Mouse (Mus musculus) ZHBTc4 (cell line): ENCODE data around the gene Acbd3.
A peak's percentile ranks its signal among the peaks of the same experiment; 100 is the strongest.

Experiments used
- DNase-seq: peaks from one replicate; pipeline ENCODE4 v3.0.0-alpha.2; 2011; ENCODE audit warnings: low read depth, low spot score

The Acbd3 gene

GRCm38 (mm10) chr1:180762180-180762579 lies 36.3 kb downstream of the Acbd3 start:
- peak; percentile 51 for DNase-seq

GRCm38 (mm10) chr1:180762679-180763078 lies 36.8 kb downstream of the Acbd3 start:
- peak; percentile 33 for DNase-seq

GRCm38 (mm10) chr1:180763307-180763706 lies 37.5 kb downstream of the Acbd3 start:
- DNase-seq = peak; percentile 32

- DNase-seq = peak; percentile 91
These were observed 38.0 kb downstream of the Acbd3 start for GRCm38 (mm10) chr1:180763828-180764227.

GRCm38 (mm10) chr1:180765393-180765792 lies 39.5 kb downstream of the Acbd3 start:
- DNase-seq = no peak

GRCm38 (mm10) chr1:180766557-180766956 lies 40.7 kb downstream of the Acbd3 start:
- DNase-seq = no peak

- peak; percentile 59 for DNase-seq
These were observed 41.9 kb downstream of the Acbd3 start for GRCm38 (mm10) chr1:180767541-180768333.

- peak; percentile 88 for DNase-seq
These were observed 42.7 kb downstream of the Acbd3 start for GRCm38 (mm10) chr1:180768334-180769168.

- no peak for DNase-seq
These were observed 45.5 kb downstream of the Acbd3 start for GRCm38 (mm10) chr1:180771306-180771705.

GRCm38 (mm10) chr1:180771722-180772121 lies 45.9 kb downstream of the Acbd3 start:
- DNase-seq = no peak

GRCm38 (mm10) chr1:180772291-180772690 lies 46.4 kb downstream of the Acbd3 start:
- DNase-seq = no peak

GRCm38 (mm10) chr1:180774664-180775063 lies 48.8 kb downstream of the Acbd3 start:
- peak; percentile 84 for DNase-seq

- peak; percentile 54 for DNase-seq
These were observed 49.5 kb downstream of the Acbd3 start for GRCm38 (mm10) chr1:180775317-180775716.

- no peak for DNase-seq
These were observed 50.1 kb downstream of the Acbd3 start for GRCm38 (mm10) chr1:180775849-180776493.

GRCm38 (mm10) chr1:180776494-180776893 lies 50.7 kb downstream of the Acbd3 start:
- DNase-seq = no peak

- no peak for DNase-seq
These were observed 51.4 kb downstream of the Acbd3 start for GRCm38 (mm10) chr1:180777289-180777659.

- DNase-seq = peak; percentile 93
These were observed 52.0 kb downstream of the Acbd3 start for GRCm38 (mm10) chr1:180777660-180778402.

- no peak for DNase-seq
These were observed 52.5 kb downstream of the Acbd3 start for GRCm38 (mm10) chr1:180778403-180778754.

GRCm38 (mm10) chr1:180778941-180779340 lies 53.1 kb downstream of the Acbd3 start:
- no peak for DNase-seq

GRCm38 (mm10) chr1:180780291-180780690 lies 54.4 kb downstream of the Acbd3 start:
- DNase-seq = no peak

GRCm38 (mm10) chr1:180781250-180781649 lies 55.4 kb downstream of the Acbd3 start:
- no peak for DNase-seq
